In genomic region chr7:145173116-145173515, GRCm38 (mm10) we compare ENCODE assay signal across 11 mouse cellular contexts. TPM values are rescaled to one million over a fixed set of nuclear protein-coding genes. Genes with fewer than 3 reads are reported as not detected.
DNase-seq lines count a peak whose midpoint lies in the region; ATAC-seq and TF ChIP-seq lines count a peak whose summit lies in the region.
"Had no signal": no experiment of that assay in that cellular context is flagged by ENCODE, and none has a peak within 500 bp of the region (broad histone marks: within the 10 kb centered on the region; RNA-seq: fewer than 3 reads in every experiment).

No protein-coding gene starts in this region.

- H3K27ac ChIP-seq in kidney, embryonic 14.5 days (ENCODE audit: low read depth, low read length) = no peak overlapping the region
- H3K27ac ChIP-seq in kidney, adult 2 months (ENCODE audit: insufficient read depth, low read depth, low read length) = no peak overlapping the region
- H3K27ac ChIP-seq in hindbrain, embryonic 12.5 days = peak overlapping the region; percentile 64
- peak overlapping the region; percentile 38; the same call in 1 of the 2 replicates for H3K27ac ChIP-seq in neural tube, embryonic 12.5 days

- no peak for TF ChIP-seq CTCF in kidney, adult 2 months (conservative IDR thresholded peaks at IDR 0.05; ENCODE audit: insufficient read depth, insufficient read length, low read depth, low read length)

- no peaks in the 10 kb centered on the region for H3K36me3 ChIP-seq in kidney, embryonic 14.5 days (ENCODE audit: control insufficient read depth, insufficient read depth, low read length)
- H3K36me3 ChIP-seq in kidney, adult 2 months (ENCODE audit: control insufficient read depth, insufficient read depth, low read length) = no peaks in the 10 kb centered on the region
- no peaks in the 10 kb centered on the region for H3K36me3 ChIP-seq in hindbrain, embryonic 12.5 days
- H3K36me3 ChIP-seq in neural tube, embryonic 12.5 days = no peaks in the 10 kb centered on the region

- no peaks in the 10 kb centered on the region for H3K27me3 ChIP-seq in kidney, embryonic 14.5 days (ENCODE audit: control insufficient read depth, insufficient read depth, low read length)
- no peaks in the 10 kb centered on the region for H3K27me3 ChIP-seq in kidney, adult 2 months (replicated peaks; ENCODE audit: control insufficient read depth, insufficient read depth, low read length)
- peaks cover 8% of the 10 kb centered on the region for H3K27me3 ChIP-seq in hindbrain, embryonic 12.5 days
- peaks cover 4% of the 10 kb centered on the region for H3K27me3 ChIP-seq in neural tube, embryonic 12.5 days (replicated peaks)

- H3K4me3 ChIP-seq in kidney, embryonic 14.5 days (ENCODE audit: low read length) = no peak overlapping the region
- H3K4me3 ChIP-seq in kidney, adult 2 months (ENCODE audit: insufficient read depth, low read depth, low read length) = no peak overlapping the region
- H3K4me3 ChIP-seq in hindbrain, embryonic 12.5 days = no peak overlapping the region
- no peak overlapping the region for H3K4me3 ChIP-seq in neural tube, embryonic 12.5 days

- no peaks in the 10 kb centered on the region for H3K9me3 ChIP-seq in kidney, embryonic 14.5 days (ENCODE audit: control insufficient read depth, low read length)
- H3K9me3 ChIP-seq in hindbrain, embryonic 12.5 days (replicated peaks) = no peaks in the 10 kb centered on the region
- H3K9me3 ChIP-seq in neural tube, embryonic 12.5 days = no peaks in the 10 kb centered on the region

- DNase-seq in kidney, adult 2 months = no peak
- DNase-seq in embryo, embryonic 10 days (ENCODE audit: low spot score) = peak; percentile 36
- no peak for DNase-seq in gastrocnemius, adult 18-20 months (ENCODE audit: low spot score)
- no peak for DNase-seq in adrenal gland, postnatal 25 days
- no peak for DNase-seq in left cerebral cortex, adult 8-10 months (ENCODE audit: low spot score in 2 of 2)
- DNase-seq: kidney, adult 11 months had no signal

- no peak overlapping the region for H3K9ac ChIP-seq in kidney, embryonic 14.5 days (ENCODE audit: low read depth, low read length)
- H3K9ac ChIP-seq in hindbrain, embryonic 12.5 days = peak overlapping the region; percentile 5; the same call in 1 of the 2 replicates
- no peak overlapping the region for H3K9ac ChIP-seq in neural tube, embryonic 12.5 days

- H3K4me1 ChIP-seq in kidney, embryonic 14.5 days (ENCODE audit: control insufficient read depth, insufficient read depth, low read length) = peaks cover 7% of the 10 kb centered on the region
- no peaks in the 10 kb centered on the region for H3K4me1 ChIP-seq in kidney, adult 2 months (ENCODE audit: control insufficient read depth, insufficient read depth, low read length)
- peaks cover 22% of the 10 kb centered on the region for H3K4me1 ChIP-seq in hindbrain, embryonic 12.5 days
- H3K4me1 ChIP-seq in neural tube, embryonic 12.5 days = peaks cover 39% of the 10 kb centered on the region

- peak overlapping the region; percentile 12; the same call in 1 of the 2 replicates for H3K4me2 ChIP-seq in kidney, embryonic 14.5 days (replicated peaks; ENCODE audit: low read depth, low read length)
- peak overlapping the region; percentile 38 for H3K4me2 ChIP-seq in hindbrain, embryonic 12.5 days (replicated peaks)
- peak overlapping the region; percentile 47 for H3K4me2 ChIP-seq in neural tube, embryonic 12.5 days (replicated peaks)

- 12% methylated on average over 12 of the region's 12 CpGs for WGBS in kidney, embryonic 14.5 days
- WGBS in kidney, adult 2 months = 47% methylated on average over 12 of the region's 12 CpGs
- WGBS in hindbrain, embryonic 12.5 days = 5% methylated on average over 12 of the region's 12 CpGs
- WGBS in neural tube, embryonic 12.5 days = 3% methylated on average over 11 of the region's 12 CpGs

- no peak for TF ChIP-seq POLR2A in kidney, adult 2 months (IDR thresholded peaks at IDR 0.05; ENCODE audit: low read depth, low read length)

- peak; percentile 48; the same call in 1 of the 2 replicates for ATAC-seq in kidney, embryonic 14.5 days (ENCODE audit: low FRiP score, low TSS enrichment)
- ATAC-seq in hindbrain, embryonic 12.5 days (ENCODE audit: low FRiP score) = peak; percentile 88
- ATAC-seq in neural tube, embryonic 12.5 days (ENCODE audit: low FRiP score, low read depth) = peak; percentile 90

RNA-seq across cellular contexts. Expression of gene 1810010D01Rik, which starts 34.8 kb away (rescaled TPM):
- polyA plus RNA-seq in kidney, embryonic 14.5 days (2014; fragmentation: Nextera tagmentation; extraction: Ambion mirVana) = 0.46 TPM in 1 of 2 replicates, not detected in the other
- 0.42 and 0.88 TPM in 2 replicates for polyA plus RNA-seq in kidney, adult 2 months (2012; rRNA removed)
- 0.35 TPM in 1 of 2 replicates, not detected in the other for polyA plus RNA-seq in hindbrain, embryonic 12.5 days (2016; fragmentation: Nextera tagmentation; extraction: Ambion mirVana)
- 0.53 TPM in 1 of 2 replicates, not detected in the other for polyA plus RNA-seq in neural tube, embryonic 12.5 days (2016; fragmentation: Nextera tagmentation; extraction: Ambion mirVana)
- not detected for total RNA-seq in gastrocnemius, adult 18-20 months (2021)
- total RNA-seq in adrenal gland, postnatal 25 days (2021) = 0.52 TPM in 1 of 2 replicates, not detected in the other
- total RNA-seq in left cerebral cortex, adult 8-10 months (2022) = under 1 TPM in 1 of 4 experiments, not detected in 3; 0.68 TPM
- total RNA-seq: CH12.LX; liver, adult 2 months had no signal

Comparison
In these comparisons a context has a peak if more than half of its experiments do, and no peak if none do; other contexts are left out.
1. H3K27ac ChIP-seq: peak in hindbrain, embryonic 12.5 days (single experiment) and neural tube, embryonic 12.5 days (single experiment); none in kidney, embryonic 14.5 days (single experiment) and kidney, adult 2 months (single experiment).
2. Peak in every context shown above with its lines, with median percentiles within 50 percentile points of each other: ATAC-seq and H3K4me2 ChIP-seq.